Mouse (Mus musculus): ENCODE results near the gene Setd1a.
"Not testable (repeated sequence)": the region's sequence is repeated elsewhere in the genome, so short reads cannot be mapped to it uniquely, and the experiment has no call there.

Gene Setd1a

DNA sequence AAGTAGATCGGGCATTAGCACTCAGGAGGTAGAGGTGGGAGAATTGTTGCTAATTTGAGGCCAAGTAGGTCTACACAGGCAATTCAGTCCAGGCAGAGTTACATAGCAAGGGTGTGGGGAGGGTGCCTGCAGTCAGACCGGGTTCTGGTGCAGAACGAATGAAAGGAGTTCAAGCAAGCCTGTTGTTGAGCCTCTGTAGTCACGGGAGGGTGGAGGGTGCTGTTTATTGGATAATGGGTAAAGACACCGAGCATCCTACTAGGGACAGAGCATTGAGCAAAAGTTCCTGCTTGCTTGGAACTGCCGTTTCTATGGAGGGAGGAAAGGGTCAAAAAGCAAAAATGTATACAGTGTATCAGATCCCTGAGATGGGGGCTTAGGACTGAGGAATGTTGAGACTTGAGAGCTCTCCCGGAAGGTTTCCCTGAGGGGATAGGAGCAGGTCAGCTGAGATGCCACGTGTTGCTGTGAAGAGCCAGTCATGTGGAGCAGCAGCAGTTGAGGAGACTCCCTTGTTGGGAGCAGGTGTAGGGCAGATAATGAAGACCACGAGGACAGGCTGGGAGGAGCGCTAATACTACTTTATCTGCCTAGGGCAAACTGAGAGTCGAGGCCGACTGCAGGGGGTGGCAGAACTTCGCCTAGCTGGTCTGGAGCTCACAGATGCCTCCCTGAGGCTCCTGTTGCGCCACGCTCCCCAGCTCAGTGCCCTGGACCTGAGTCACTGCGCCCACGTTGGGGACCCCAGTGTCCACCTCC, 9.4 kb upstream of the Setd1a start:
- DNase-seq (ENCODE audit: low read depth), result no peak

DNA sequence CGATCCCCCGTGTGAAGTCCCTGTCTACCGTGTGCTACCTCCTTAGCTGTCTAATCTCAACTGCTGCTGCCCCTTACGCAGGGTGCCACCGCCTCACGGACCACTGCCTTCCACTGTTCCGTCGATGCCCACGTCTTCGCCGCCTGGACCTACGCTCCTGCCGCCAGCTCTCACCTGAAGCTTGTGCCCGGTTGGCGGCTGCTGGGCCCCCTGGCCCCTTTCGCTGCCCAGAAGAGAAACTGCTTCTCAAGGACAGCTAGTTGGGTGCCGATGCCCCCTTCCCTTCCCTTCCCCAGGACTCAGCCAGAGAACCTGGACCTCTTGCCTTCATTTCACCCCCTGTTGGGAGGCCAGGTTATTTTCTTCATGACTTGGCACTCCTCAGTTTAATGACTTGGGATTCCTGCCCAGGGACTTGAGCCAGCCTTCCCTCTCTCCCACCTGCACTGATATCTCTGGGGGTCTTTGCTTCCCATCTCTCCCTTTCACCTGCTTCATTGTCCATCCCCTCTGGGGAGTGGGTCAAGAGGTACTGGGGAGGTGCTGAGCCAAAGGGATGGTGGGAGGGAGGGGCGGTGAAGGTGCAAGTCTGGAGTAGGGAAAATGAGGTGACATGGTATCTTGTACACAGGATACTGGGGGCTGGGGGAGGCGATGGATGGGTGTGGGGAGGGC, 8.7 kb upstream of the Setd1a start:
- no peak for DNase-seq (ENCODE audit: low read depth)

GRCm38 (mm10) chr7:127768346-127768996, 8.0 kb upstream of the Setd1a start:
- DNase-seq (ENCODE audit: low read depth), result no peak

DNA sequence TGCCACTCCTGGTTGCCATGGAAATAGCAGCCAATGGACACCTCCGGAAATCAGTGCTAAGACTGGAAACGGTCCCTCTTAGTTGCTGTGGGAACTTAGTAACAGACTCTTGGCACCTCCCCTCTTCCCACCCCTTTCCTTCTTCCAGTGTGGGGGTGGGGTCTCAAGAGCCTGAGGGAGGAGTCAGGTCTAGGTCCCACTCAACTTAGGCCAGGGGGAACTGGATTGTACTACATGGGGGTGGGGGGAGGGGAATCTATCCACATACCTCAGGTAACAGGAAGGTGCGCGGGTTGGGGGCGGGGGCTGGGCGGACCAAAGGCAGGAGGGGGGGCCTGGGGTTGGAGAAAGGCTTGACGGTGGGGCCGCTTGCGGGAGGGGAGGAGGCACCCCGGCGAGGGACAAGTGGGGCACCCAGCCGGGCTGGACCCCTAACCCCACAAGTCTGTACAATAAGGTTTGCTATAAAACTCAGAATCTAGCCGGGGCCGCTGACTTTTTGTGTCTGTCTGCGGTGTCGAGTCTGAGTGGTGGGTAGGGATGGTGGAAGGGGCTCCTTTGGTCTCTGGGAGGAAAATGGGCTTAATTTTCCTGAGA, 7.4 kb upstream of the Setd1a start:
- peak; percentile 97 for DNase-seq (ENCODE audit: low read depth)

- DNase-seq (ENCODE audit: low read depth), result peak; percentile 91
Observed at GRCm38 (mm10) chr7:127769651-127770038, 6.8 kb upstream of the Setd1a start, which contains the start of gene Orai3. Gene Orai3 (plus strand): TSS chr7:127769815.

- peak; percentile 29 for DNase-seq (ENCODE audit: low read depth)
Observed at GRCm38 (mm10) chr7:127770039-127770905, 6.2 kb upstream of the Setd1a start.

- no peak for DNase-seq (ENCODE audit: low read depth)
Observed at GRCm38 (mm10) chr7:127771262-127771661, 5.2 kb upstream of the Setd1a start.

- DNase-seq (ENCODE audit: low read depth), result peak; percentile 55
Observed at GRCm38 (mm10) chr7:127772080-127772479, 4.4 kb upstream of the Setd1a start.

DNA sequence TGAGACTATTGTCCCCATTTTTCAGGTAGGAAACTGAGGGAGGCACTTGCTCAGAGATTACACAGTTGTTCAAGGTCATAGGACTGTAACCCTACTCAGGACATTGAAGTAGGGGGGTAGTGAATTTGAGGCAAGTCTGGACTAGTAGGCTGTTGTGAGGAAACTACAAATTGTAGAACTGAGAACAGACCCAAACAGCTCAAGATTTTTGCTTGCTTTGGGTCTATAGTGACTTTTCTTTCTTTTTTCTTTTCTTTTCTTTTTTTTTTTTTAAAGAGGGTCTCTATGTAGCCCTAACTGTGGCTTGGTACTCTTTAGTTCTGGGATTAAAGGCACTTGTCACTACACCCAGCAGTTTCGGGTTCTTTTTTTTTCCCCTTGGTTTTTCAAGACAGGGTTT, 3.9 kb upstream of the Setd1a start:
- no peak for DNase-seq (ENCODE audit: low read depth)

DNA sequence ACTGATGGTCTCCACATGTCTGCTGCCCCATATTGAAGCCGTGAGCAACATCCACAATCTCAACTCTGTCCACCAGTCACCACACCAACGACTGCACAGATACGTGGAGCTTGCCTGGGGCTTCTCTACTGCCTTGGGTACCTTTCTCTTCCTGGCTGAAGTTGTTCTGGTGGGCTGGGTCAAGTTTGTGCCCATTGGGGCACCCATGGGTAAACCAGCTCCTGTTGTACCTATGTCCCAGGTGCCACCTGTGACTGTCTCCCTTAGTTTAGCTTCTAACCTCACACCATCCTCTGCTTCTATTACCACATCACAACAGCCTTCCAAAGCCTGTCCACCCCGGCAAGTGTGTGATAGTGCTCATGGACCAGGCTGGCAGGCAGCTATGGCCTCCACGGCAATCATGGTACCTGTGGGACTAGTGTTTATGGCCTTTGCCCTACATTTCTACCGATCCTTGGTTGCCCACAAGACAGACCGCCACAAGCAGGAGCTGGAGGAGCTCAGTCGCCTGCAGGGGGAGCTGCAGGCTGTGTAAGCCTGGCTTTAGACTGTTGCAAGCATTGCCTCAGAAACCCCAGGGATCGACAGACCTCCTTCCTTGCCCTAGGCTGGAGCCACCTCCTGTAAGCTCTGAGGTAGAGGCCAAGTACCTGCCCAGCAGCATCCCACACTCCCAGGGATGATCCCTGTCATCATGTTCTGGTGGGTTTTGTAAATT, 2.6 kb upstream of the Setd1a start:
- DNase-seq (ENCODE audit: low read depth), result peak; percentile 84

- DNase-seq (ENCODE audit: low read depth), result not testable (repeated sequence)
Observed at GRCm38 (mm10) chr7:127775837-127776236, 633 bp upstream of the Setd1a start.

DNA sequence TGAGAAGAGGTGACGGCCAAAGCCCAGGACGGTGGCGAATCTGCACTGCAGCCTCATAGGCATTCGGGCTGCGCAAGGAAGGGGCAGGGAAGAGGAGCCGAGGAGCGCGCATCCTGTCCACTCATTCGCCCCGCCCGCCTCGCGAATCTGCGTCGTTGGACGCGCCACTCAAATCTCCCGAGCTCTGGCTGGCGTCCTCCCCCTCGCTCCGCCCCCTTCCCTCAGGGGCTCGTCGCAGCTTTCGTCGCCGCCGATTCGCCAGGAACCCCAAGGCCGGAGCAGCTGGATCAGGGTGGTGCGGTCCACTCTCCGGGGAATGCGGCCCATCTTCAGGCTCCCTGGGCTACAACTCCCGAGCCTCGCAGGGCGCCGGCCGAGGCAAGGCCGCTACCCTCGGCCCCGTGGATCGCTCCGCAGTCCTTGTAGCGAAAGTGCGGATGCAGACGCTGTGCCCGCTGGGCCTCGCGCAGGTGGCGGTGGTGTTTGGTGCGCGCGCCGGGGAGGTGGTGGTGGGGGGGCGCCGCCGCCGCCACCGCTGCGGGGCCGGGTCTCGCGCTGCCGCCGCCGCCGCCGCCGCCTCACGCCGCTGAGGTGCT, 506 bp downstream of the Setd1a start:
- DNase-seq (ENCODE audit: low read depth), result peak; percentile 98

DNA sequence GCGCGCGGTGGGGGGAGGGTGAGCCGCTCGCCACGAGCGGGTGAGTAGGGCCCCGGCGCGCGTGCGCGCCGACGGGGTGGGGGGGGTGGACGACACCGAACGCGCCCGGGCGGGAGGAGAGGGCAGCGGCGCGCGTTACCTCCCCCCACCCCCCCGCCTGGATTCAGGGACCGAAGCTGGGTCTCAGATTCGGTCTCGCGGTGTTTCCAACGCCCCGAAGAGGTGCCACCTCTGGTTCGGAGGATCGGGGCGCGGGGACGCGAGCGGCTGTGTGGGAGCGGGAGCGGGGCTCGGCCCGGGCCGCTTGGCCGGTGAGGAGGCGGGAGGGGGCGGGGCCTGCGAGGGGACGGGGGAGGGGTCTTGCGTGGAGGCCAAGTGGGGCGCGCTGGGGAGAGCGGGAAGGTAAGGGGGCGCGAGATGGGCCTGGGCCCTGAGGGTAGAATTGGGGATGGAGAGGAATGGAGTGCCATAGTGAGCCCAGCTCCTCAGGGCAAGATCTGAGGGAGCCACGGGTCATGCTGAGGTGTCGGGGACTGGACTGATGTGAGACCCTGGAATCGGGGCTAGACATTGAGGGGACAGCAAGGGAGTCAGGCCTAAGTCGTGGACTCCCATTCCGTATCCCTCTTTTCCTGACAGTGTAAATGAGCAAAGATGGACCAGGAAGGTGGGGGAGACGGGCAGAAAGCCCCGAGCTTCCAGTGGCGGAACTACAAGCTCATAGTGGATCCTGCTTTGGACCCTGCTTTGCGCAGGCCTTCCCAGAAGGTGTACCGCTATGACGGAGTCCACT, 1.2 kb downstream of the Setd1a start:
- peak; percentile 69 for DNase-seq (ENCODE audit: low read depth)

- no peak for DNase-seq (ENCODE audit: low read depth)
Observed at GRCm38 (mm10) chr7:127778350-127778749, 1.9 kb downstream of the Setd1a start.

DNA sequence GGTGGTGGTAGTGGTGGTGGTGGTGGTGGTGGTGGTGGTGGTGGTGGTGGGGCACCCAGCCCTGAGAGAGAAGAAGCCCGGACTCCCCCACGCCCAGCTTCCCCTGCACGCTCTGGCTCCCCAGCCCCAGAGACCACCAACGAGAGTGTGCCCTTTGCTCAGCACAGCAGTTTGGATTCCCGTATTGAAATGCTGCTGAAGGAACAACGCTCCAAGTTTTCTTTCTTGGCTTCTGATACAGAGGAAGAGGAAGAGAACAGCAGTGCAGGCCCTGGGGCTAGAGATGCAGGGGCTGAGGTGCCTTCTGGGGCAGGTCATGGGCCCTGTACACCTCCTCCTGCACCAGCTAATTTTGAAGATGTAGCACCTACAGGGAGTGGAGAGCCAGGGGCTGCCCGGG, 8.8 kb downstream of the Setd1a start, which contains the start of gene Gm49388:
Gm49388 (plus strand) TSS at position 301 of the 400 bp plus-strand sequence.
- no peak for DNase-seq (ENCODE audit: low read depth)

- no peak for DNase-seq (ENCODE audit: low read depth)
Observed at GRCm38 (mm10) chr7:127797076-127797845, 20.8 kb downstream of the Setd1a start.

DNA sequence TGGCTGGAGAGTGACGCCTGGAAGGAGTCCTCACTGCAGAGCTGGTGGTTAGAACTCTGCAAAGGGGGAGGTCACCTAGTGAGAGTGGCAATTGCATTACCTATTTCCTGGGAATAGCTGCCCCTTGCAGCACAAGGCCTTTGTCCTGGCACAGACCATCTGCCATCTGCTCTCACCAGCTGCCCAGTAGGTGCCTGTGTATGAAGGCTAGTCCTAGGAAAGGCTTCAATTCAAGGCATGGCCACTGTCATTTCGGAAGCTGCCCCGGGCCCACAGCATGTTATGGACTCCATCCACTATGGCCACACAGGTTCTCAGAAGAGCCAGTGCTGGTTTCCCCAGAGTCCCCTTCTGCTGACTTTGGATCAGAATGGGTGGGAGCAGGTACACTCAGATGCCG, 22.1 kb downstream of the Setd1a start:
- DNase-seq (ENCODE audit: low read depth), result no peak

DNA sequence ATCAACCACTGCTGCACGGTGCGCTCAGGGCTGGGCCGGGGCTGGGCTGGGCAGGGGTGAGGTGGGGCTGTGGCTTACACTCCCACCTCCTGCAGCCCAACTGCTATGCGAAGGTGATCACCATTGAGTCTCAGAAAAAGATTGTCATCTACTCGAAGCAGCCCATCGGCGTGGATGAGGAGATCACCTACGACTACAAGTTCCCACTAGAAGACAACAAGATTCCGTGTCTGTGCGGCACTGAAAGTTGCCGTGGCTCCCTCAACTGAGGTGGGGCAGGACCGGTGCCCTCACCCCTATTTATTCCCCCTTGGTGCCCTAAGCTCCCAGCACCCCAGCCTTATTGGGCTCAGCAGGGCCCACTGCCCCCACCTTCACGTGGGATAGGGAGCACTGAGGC, 22.7 kb downstream of the Setd1a start:
- DNase-seq (ENCODE audit: low read depth), result no peak

DNA sequence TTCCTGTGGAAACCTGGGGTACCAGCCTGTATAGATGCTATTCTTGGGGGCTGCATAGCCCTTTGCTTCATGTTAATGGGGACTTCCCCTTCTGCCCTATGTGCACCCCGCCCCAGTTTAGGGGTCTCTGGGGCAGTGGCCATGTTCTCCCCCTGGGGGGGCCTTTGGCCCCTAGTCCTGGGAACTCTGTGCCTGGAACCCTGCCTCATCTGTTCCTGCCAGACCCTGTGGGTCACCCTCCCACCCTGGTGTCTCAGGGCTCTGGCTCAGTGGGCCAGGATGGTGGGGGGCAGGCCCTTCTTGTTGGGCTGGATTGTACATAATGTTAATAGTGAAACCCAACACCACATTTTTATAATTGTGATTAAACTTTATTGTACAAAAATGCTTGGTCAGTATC, 23.3 kb downstream of the Setd1a start:
- no peak for DNase-seq (ENCODE audit: low read depth)

Measured in NIH3T3 (cell line).